Mouse (Mus musculus) layer of hippocampus, adult 18-20 months (tissue): ENCODE results near the gene H2al1m. TPM values are rescaled to one million over a fixed set of nuclear protein-coding genes. Genes with fewer than 3 reads are reported as not detected.
"Not testable (repeated sequence)": the region's sequence is repeated elsewhere in the genome, so short reads cannot be mapped to it uniquely, and the experiment has no call there.

Experiments
- DNase-seq, 2 experiments: peaks; one replicate each; pipeline ENCODE4 v3.0.0; 2022; ENCODE audit warnings: low spot score in 2 of 2
- total RNA-seq, 2 experiments: library from RNA; stranded (reverse); gene quantifications; 2 replicates each; pipeline ENCODE4 v1.2.3; 2021

H2al1m gene
- total RNA-seq, 2 experiments from 2014 or later: not detected

DNA sequence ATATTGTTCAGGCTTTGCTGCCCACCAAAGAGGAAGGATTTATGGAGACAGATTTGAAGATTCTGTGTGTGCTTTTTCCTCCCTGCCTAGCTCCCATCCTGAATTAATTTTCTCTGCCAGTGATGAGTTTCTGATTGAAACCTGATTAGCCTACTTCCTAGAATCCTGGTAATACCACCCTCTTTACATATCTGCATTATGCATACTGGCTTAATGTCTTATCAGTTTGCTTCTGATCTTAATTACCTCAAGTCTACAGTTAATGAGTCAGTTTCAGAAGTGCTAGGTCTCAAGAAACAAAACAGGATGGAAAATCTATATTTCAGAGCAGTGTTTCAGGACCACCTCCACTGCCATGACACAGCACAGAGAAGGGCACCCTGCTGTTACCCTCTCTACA is 32.9 kb downstream of the H2al1m start:
- not testable (repeated sequence) for DNase-seq

- DNase-seq: not testable (repeated sequence)
These were observed 44.4 kb downstream of the H2al1m start for GRCm38 (mm10) chrX:9327954-9328353.

GRCm38 (mm10) chrX:9332366-9332962 is 48.9 kb downstream of the H2al1m start:
- not testable (repeated sequence) for DNase-seq

GRCm38 (mm10) chrX:9333035-9333434 is 49.5 kb downstream of the H2al1m start:
- DNase-seq: peak; percentile 5 to 8

Other genes starting within 250 kb of the H2al1m start
- gene Fthl17f, start 220.7 kb upstream of the H2al1m start, total RNA-seq: not detected
- not detected for gene 4930402K13Rik, start 179.2 kb upstream of the H2al1m start, total RNA-seq
- 1 to 10 TPM; 4.8 to 6.9 TPM for gene Lancl3, start 83.9 kb upstream of the H2al1m start, total RNA-seq
- not detected for gene Gm14862, start 26.9 kb upstream of the H2al1m start, total RNA-seq
- gene Xk, start 11.0 kb upstream of the H2al1m start, total RNA-seq: 10 to 100 TPM; 12.9 to 17.9 TPM
- gene H2al1k, start 66.9 kb downstream of the H2al1m start, total RNA-seq: not detected
- under 1 TPM; 0.42 to 0.48 TPM for gene Cybb, start 204.0 kb downstream of the H2al1m start, total RNA-seq